Mouse (Mus musculus) liver, postnatal 0 days (tissue): ENCODE data around the gene Tmem18.

Experiments
- CTCF ChIP-seq: sonication (generic); IDR thresholded peaks from 2 replicates; pipeline ENCODE4 v1.5.1; 2016; ENCODE audit warnings: antibody characterized with exemption, low read depth
- EP300 ChIP-seq: IDR thresholded peaks from 2 replicates; pipeline ENCODE4 v1.6.1; 2016; ENCODE audit warnings: antibody characterized with exemption, low read depth, mild to moderate bottlenecking

GRCm38 (mm10) chr12:30628466-30628865 is 44.2 kb downstream of the Tmem18 start:
- TF ChIP-seq CTCF: no peak
- no peak for TF ChIP-seq EP300
